Mouse (Mus musculus) MEL (cell line): ENCODE measurements around the gene Hoga1. TPM values are rescaled to one million over a fixed set of nuclear protein-coding genes. Genes with fewer than 3 reads are reported as not detected.

ENCODE experiments used
- DNase-seq: peaks from one replicate; pipeline ENCODE4 v3.0.0; 2011; ENCODE audit warnings: low read depth, low spot score
- H3K27ac ChIP-seq: 2 replicates; pipeline ENCODE4 v1.5.1; 2012; ENCODE audit warnings: low read depth, mild to moderate bottlenecking, control low read depth, low read length, moderate library complexity; ENCODE audit not compliant: control insufficient read depth
- H3K27me3 ChIP-seq, 2 experiments: fragments of 150-350 bp in 1 of 2; sonication (generic) in 1 of 2; 2 replicates each; pipeline ENCODE4 v1.6.1; 2012; ENCODE audit warnings: low read length in 2 of 2, mild to moderate bottlenecking in 2 of 2, improper control_type of control experiment in 1 of 2, moderate library complexity in 1 of 2; ENCODE audit not compliant: insufficient read depth in 2 of 2, control insufficient read depth in 1 of 2
- H3K36me3 ChIP-seq, 2 experiments: 2 replicates each; pipeline ENCODE4 v1.6.1; 2012 to 2014; ENCODE audit warnings: low read length in 2 of 2, improper control_type of control experiment in 1 of 2, inconsistent platforms in 1 of 2, mild to moderate bottlenecking in 1 of 2; ENCODE audit not compliant: insufficient read depth in 2 of 2, control insufficient read depth in 1 of 2
- H3K4me1 ChIP-seq, 2 experiments: fragments of 150-350 bp in 1 of 2; sonication (generic) in 1 of 2; 2 replicates each; pipeline ENCODE4 v1.6.1; 2012; ENCODE audit warnings: low read length in 2 of 2, improper control_type of control experiment in 1 of 2, mild to moderate bottlenecking in 1 of 2; ENCODE audit not compliant: insufficient read depth in 2 of 2, control insufficient read depth in 1 of 2
- H3K4me3 ChIP-seq, 2 experiments: fragments of 150-350 bp in 1 of 2; sonication (generic) in 1 of 2; 2 replicates each; pipeline ENCODE4 v1.5.1; 2012; ENCODE audit warnings: low read depth in 2 of 2, low read length in 2 of 2, mild to moderate bottlenecking in 2 of 2, moderate library complexity in 2 of 2, control low read depth in 1 of 2, improper control_type of control experiment in 1 of 2; ENCODE audit not compliant: control insufficient read depth in 1 of 2, insufficient read depth in 1 of 2
- H3K79me2 ChIP-seq: 2 replicates; pipeline ENCODE4 v1.6.1; 2012; ENCODE audit warnings: mild to moderate bottlenecking, low read length, moderate library complexity; ENCODE audit not compliant: control insufficient read depth, poor library complexity, insufficient read depth
- H3K9ac ChIP-seq: 2 replicates; pipeline ENCODE4 v1.6.1; 2012; ENCODE audit warnings: low read depth, mild to moderate bottlenecking, control low read depth, low read length, moderate library complexity; ENCODE audit not compliant: control insufficient read depth, poor library complexity, severe bottlenecking
- H3K9me3 ChIP-seq: fragments of 150-350 bp; sonication (generic); replicated peaks from 2 replicates; pipeline ENCODE4 v1.6.1; 2012; ENCODE audit warnings: mild to moderate bottlenecking, low read length, improper control_type of control experiment, moderate library complexity; ENCODE audit not compliant: insufficient read depth
- CHD1 ChIP-seq: IDR thresholded peaks from 2 replicates; pipeline ENCODE4 v1.6.1; 2012; ENCODE audit warnings: low read depth, mild to moderate bottlenecking, inconsistent platforms, low read length, improper control_type of control experiment
- CHD2 ChIP-seq: IDR thresholded peaks from 2 replicates; pipeline ENCODE4 v1.6.1; 2011; ENCODE audit warnings: low read length, improper control_type of control experiment
- CTCF ChIP-seq, 3 experiments: IDR thresholded peaks in 2 of 3; conservative IDR thresholded peaks in 1 of 3; 2 replicates each; pipeline ENCODE4 v1.5.1; 2011 to 2012; ENCODE audit warnings: low read length in 3 of 3, low read depth in 2 of 3, mild to moderate bottlenecking in 2 of 3, improper control_type of control experiment in 1 of 3, inconsistent platforms in 1 of 3, mixed read lengths in 1 of 3, moderate library complexity in 1 of 3; ENCODE audit not compliant: control insufficient read depth in 1 of 3, insufficient read depth in 1 of 3, poor library complexity in 1 of 3, severe bottlenecking in 1 of 3
- ELF1 ChIP-seq: IDR thresholded peaks from 2 replicates; pipeline ENCODE4 v1.6.1; 2014; ENCODE audit warnings: low read depth, mild to moderate bottlenecking, inconsistent platforms, low read length, improper control_type of control experiment, moderate library complexity
- EP300 ChIP-seq, 2 experiments: IDR thresholded peaks; 2 replicates each; pipeline ENCODE4 v1.6.1; 2011; ENCODE audit warnings: improper control_type of control experiment in 2 of 2, low read length in 2 of 2, low read depth in 1 of 2, mild to moderate bottlenecking in 1 of 2
- ETS1 ChIP-seq: IDR thresholded peaks from 2 replicates; pipeline ENCODE4 v1.6.1; 2012; ENCODE audit warnings: low read depth, mild to moderate bottlenecking, inconsistent platforms, low read length, improper control_type of control experiment, moderate library complexity
- JUND ChIP-seq: IDR thresholded peaks from 2 replicates; pipeline ENCODE4 v1.6.1; 2011; ENCODE audit warnings: low read depth, mild to moderate bottlenecking, improper control_type of control experiment, low read length
- KAT2A ChIP-seq: conservative IDR thresholded peaks from 2 replicates; pipeline ENCODE4 v1.6.1; 2012; ENCODE audit warnings: low read depth, low read length, improper control_type of control experiment, inconsistent platforms
- MAX ChIP-seq: IDR thresholded peaks from 2 replicates; pipeline ENCODE4 v1.6.1; 2011; ENCODE audit warnings: low read length, improper control_type of control experiment
- MYB ChIP-seq: IDR thresholded peaks from 2 replicates; pipeline ENCODE4 v1.6.1; 2011; ENCODE audit warnings: mild to moderate bottlenecking, low read depth, low read length, improper control_type of control experiment
- MYC ChIP-seq: IDR thresholded peaks from 2 replicates; pipeline ENCODE4 v1.6.1; 2011; ENCODE audit warnings: low read depth, mild to moderate bottlenecking, low read length, improper control_type of control experiment, moderate library complexity
- POLR2AphosphoS5 ChIP-seq: IDR thresholded peaks from 2 replicates; pipeline ENCODE4 v1.6.1; 2012; ENCODE audit warnings: low read depth, borderline replicate concordance, mild to moderate bottlenecking, inconsistent platforms, low read length, moderate library complexity, mixed read lengths
- SIN3A ChIP-seq: IDR thresholded peaks from 2 replicates; pipeline ENCODE4 v1.6.1; 2012; ENCODE audit warnings: low read length, improper control_type of control experiment, inconsistent platforms
- TAL1 ChIP-seq: IDR thresholded peaks from 2 replicates; pipeline ENCODE4 v1.6.1; 2012; ENCODE audit warnings: mild to moderate bottlenecking, inconsistent platforms, low read length, moderate library complexity, mixed read lengths
- TBP ChIP-seq: IDR thresholded peaks from 2 replicates; pipeline ENCODE4 v1.8.0; 2011; ENCODE audit warnings: low read depth, low read length, improper control_type of control experiment
- USF1 ChIP-seq: IDR thresholded peaks from 2 replicates; pipeline ENCODE4 v1.6.1; 2014; ENCODE audit warnings: low read depth, mild to moderate bottlenecking, inconsistent platforms, low read length, improper control_type of control experiment, moderate library complexity
- ZC3H11A ChIP-seq: IDR thresholded peaks from 2 replicates; pipeline ENCODE4 v1.6.1; 2012; ENCODE audit warnings: low read depth, mild to moderate bottlenecking, inconsistent platforms, low read length, improper control_type of control experiment
- ZMIZ1 ChIP-seq: IDR thresholded peaks from 2 replicates; pipeline ENCODE4 v1.6.1; 2012; ENCODE audit warnings: low read depth, mild to moderate bottlenecking, inconsistent platforms, low read length, improper control_type of control experiment, moderate library complexity
- ZNF384 ChIP-seq: IDR thresholded peaks from 2 replicates; pipeline ENCODE4 v1.6.1; 2012; ENCODE audit warnings: low read depth, mild to moderate bottlenecking, inconsistent platforms, low read length, improper control_type of control experiment
- polyA plus RNA-seq, 2 experiments: library from polyadenylated mRNA; stranded (reverse) in 1 of 2; unstranded in 1 of 2; fragments of >175 nt in 1 of 2; fragments of >200 nt in 1 of 2; gene quantifications; 2 replicates each; pipeline versions ENCODE4 v1.2.1 to v1.2.4; 2012; ENCODE audit warnings: low replicate concordance in 2 of 2, low read depth in 1 of 2; ENCODE audit not compliant: insufficient read length in 2 of 2, insufficient read depth in 1 of 2, missing spikeins in 1 of 2
- total RNA-seq: library from RNA; depleted of rRNA; stranded (reverse); fragments of 300-350 nt; gene quantifications from 2 replicates; pipeline ENCODE4 v1.2.3, GENCODE M21; 2012

The Hoga1 gene
- total and polyA plus RNA-seq, 3 experiments = 0.31 to 0.38 TPM; not detected in 1

DNA sequence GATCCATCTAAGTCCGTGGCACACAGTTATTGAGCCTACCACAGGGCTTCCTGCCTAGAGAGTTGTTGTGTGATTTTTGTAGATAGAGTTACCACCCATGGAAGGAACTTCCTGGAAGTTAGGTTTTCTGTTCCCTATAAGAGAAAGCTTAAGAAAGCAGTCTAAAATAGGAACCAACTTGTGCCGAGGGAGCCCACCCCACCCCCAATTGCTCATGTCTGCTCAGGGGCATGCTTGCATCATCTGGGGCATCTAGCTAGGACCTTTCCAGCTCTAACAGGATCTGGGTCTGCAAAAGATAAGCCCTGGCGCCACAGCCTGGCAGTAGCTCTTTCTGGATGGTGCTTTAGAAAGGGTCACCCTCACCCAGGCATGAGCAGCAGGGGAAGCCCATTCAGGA lies 39.8 kb upstream of the Hoga1 start:
- peaks cover 0 to 8% of the 10 kb centered on the region in 2 experiments; a peak in 2 of 4 replicates for H3K36me3 ChIP-seq
- H3K27me3 ChIP-seq = no peaks in the 10 kb centered on the region
- H3K4me1 ChIP-seq = peaks cover 2 to 13% of the 10 kb centered on the region in 2 experiments
- H3K4me3 ChIP-seq = no peak overlapping the region
- no peak overlapping the region for H3K27ac ChIP-seq
- DNase-seq = peak; percentile 60
- H3K9ac ChIP-seq = no peak overlapping the region
- H3K9me3 ChIP-seq = no peaks in the 10 kb centered on the region
- H3K79me2 ChIP-seq = no peaks in the 10 kb centered on the region
- TF ChIP-seq ZC3H11A (no peak), CHD2 (no peak), ELF1 (0 out of 2 replicates have a peak, but pooled peaks have one; percentile 25), TAL1 (no peak)

- no peak overlapping the region for H3K27ac ChIP-seq
- no peak overlapping the region for H3K4me3 ChIP-seq
- H3K27me3 ChIP-seq = no peaks in the 10 kb centered on the region
- H3K9me3 ChIP-seq = no peaks in the 10 kb centered on the region
- no peaks in the 10 kb centered on the region for H3K79me2 ChIP-seq
- TF ChIP-seq MYC (no peak), TBP (no peak), MAX (no peak), ZNF384 (no peak), SIN3A (no peak), USF1 (no peak), KAT2A (no peak), POLR2AphosphoS5 (no peak)
- TF ChIP-seq, all 39 proteins: peak for 0
- no peak for DNase-seq
- no peak overlapping the region for H3K9ac ChIP-seq
- peaks cover 2 to 13% of the 10 kb centered on the region in 2 experiments for H3K4me1 ChIP-seq
- H3K36me3 ChIP-seq = peaks cover 0 to 8% of the 10 kb centered on the region in 2 experiments; a peak in 2 of 4 replicates
Observed at GRCm38 (mm10) chr19:42006568-42006967, 38.8 kb upstream of the Hoga1 start.

- DNase-seq = no peak
- Histone ChIP-seq H3K36me3 (peaks cover 0 to 8% of the 10 kb centered on the region in 2 experiments; a peak in 2 of 4 replicates), H3K27ac (no peak overlapping the region), H3K27me3 (no peaks in the 10 kb centered on the region), H3K4me1 (peaks cover 2 to 13% of the 10 kb centered on the region in 2 experiments), H3K79me2 (no peaks in the 10 kb centered on the region), H3K4me3 (no peak overlapping the region), H3K9ac (no peak overlapping the region), H3K9me3 (no peaks in the 10 kb centered on the region)
- no peak for TF ChIP-seq MYB
- no peak for TF ChIP-seq CHD1
- no peak for TF ChIP-seq JUND
- no peak for TF ChIP-seq ETS1
- no peak for TF ChIP-seq CTCF (IDR thresholded peaks at IDR 0.05 in 2 of 3, conservative IDR thresholded peaks at IDR 0.05 in 1 of 3; ENCODE audit: control insufficient read depth in 1 of 3, insufficient read depth in 1 of 3, low read depth in 2 of 3, low read length in 3 of 3, poor library complexity in 1 of 3, severe bottlenecking in 1 of 3)
- no peak for TF ChIP-seq ZMIZ1
- no peak for TF ChIP-seq EP300 (IDR thresholded peaks at IDR 0.05; ENCODE audit: low read depth in 1 of 2, low read length in 2 of 2)
Observed at GRCm38 (mm10) chr19:42008586-42008985, 36.8 kb upstream of the Hoga1 start.
